Mouse (Mus musculus) liver, adult 2 months (tissue): ENCODE results near the gene Pfkfb2.

ENCODE experiments used
- CTCF ChIP-seq: fragments of 200-500 bp; IDR thresholded peaks from 2 replicates; pipeline ENCODE4 v1.5.1; 2011; ENCODE audit warnings: low read depth, low read length, control low read depth
- POLR2A ChIP-seq: fragments of 200-500 bp; IDR thresholded peaks from 2 replicates; pipeline ENCODE4 v1.6.1; 2011; ENCODE audit warnings: low read length, control low read depth; ENCODE audit not compliant: insufficient read depth; ENCODE audit errors: extremely low read depth

DNA sequence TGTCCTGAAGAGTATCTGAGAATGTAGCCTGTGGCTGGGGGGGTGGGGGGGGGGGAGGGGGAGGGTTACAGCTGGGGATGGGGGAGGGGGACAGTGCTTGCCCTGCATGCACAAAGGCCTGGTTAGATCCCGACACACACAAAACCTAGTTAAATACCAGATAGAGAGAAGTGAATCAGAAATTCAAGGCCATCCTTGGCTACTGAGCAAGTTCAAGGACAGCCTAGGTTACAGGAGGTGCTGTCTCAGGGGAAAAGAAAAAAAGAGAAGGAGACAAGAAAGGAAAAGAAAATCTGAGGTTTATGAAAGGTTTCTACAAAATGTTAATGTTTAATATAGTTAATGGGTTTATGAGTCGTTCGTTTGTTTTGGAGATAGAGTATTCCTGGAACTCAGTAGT is 10.6 kb upstream of the Pfkfb2 start:
- TF ChIP-seq POLR2A (no peak), CTCF (no peak)
